Mouse (Mus musculus): ENCODE results near the gene Cdkn2aipnl.

- TF ChIP-seq CTCF (IDR thresholded peaks at IDR 0.05; ENCODE audit: control insufficient read depth, insufficient read depth, low read length): no peak
- no peak for TF ChIP-seq POLR2A (IDR thresholded peaks at IDR 0.05; ENCODE audit: borderline replicate concordance, control insufficient read depth, low read depth, low read length)
These were observed 49.5 kb upstream of the Cdkn2aipnl start for GRCm38 (mm10) chr11:51917951-51918350.

All from bone marrow, adult 2 months (tissue).